Mouse (Mus musculus): ENCODE results near the gene Agbl1.
"Not testable (repeated sequence)": the region's sequence is repeated elsewhere in the genome, so short reads cannot be mapped to it uniquely, and the experiment has no call there.

Agbl1 gene

DNA sequence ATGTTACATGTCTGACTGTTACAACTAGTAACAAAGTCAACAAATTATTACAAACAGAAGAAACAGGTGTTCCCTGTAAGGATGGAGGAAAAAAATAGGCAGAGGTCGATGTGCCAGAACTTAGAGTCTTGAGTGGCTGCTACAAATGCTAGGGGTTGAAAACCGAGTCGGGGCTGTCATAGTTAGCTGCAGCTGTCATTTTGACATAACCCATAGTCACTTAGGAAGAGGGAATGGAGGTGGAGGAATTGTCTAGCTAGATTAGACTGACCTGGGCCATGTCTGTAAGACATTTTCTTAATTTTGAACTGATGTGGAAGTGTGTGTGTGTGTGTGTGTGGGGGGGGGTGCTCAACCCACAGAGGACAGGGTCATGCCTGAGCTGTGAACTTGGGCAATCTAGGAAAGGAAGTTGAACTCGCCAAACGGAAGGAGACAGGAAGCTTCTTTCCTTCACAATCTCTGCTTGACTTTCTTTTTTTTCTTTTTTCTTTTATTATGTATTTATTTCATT is 364.9 kb downstream of the Agbl1 start:
- no peak for DNase-seq (ENCODE audit: low spot score)

DNA sequence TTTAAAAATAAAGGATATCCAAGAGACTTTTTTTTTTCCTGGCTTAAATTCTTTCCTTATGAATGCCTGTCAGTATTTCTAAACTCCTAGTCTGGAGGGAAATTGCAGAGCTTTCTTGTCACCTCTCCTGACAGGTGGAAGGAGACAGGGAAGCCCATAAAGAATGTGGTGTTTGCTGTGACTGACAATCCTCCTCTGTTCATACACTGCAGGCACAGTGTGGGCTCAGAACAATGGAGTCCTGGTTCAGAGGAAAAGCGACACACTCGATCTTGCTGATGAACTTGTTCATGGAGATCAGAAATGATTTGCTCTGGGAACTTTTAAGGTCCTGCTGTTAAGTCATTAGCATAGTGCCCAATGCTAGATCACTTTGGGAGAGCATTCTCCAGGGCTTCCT is 368.1 kb downstream of the Agbl1 start:
- DNase-seq (ENCODE audit: low spot score): no peak

DNA sequence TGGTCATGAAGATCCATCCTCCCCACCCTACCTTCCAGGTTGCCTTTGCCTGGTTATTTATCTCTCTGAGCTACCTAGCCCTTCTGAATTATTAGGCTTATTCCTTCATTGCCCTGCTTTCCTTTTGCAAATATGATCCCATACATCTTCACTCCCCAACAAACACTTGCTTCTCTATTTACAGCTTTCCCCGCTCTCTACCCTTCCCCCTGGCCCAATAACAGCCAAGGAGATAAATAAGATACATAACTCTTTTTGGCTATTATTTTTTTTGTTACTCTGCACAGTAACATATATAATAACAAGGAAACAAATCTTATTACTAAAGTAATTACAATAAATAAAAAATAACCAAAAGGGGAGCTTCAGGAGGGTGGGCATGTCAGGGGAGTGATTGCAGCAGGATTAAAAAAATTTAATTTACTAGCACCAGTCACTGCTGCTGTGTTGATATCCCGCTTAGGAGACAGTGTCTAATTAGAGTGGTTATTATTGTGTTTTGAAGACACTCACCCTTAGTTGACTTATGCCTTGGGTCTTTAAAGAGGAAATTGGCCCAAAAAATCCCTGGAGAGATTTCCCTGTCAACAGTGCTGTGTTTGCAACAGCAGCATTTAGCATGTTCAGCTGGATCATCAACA is 370.5 kb downstream of the Agbl1 start:
- DNase-seq (ENCODE audit: low spot score): no peak

DNA sequence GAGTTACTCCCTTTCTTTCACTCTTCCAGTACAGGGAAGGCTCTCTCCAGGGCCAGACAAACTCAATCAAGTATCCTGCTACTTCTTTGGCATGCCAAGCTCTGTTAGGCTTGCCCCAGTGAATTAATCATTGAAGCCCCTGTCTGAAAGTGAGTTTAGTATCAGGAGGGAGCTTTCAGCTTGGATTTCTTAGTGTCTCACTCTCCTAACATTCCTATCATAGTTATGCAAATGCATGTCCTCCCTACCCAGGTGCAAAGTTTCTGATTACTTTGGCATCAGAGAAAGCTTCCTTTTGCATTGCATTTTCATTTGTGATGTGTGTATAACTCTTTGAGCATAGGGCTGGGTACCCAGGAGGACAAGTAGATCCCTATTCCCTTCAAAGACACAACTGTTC is 399.8 kb downstream of the Agbl1 start:
- no peak for DNase-seq (ENCODE audit: low spot score)

DNA sequence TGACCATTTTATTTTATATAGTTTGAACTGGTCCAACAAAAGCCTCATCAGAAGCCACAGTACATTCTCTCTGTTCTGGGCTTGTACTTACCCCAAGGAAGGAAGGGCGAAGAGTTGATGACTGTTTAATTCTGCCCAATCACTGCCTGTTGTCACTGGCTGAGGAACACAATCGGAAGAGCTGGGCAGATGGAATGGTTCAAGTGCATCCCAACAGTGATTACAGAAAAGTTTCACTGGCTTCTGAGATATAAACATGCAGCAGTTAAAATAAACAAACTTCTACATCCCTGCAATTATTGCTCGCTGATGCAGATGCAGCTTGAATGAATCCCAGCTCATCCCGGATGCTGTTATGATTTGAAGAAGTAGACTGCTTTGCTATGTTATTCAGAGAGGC is 421.3 kb downstream of the Agbl1 start:
- no peak for DNase-seq (ENCODE audit: low spot score)

DNA sequence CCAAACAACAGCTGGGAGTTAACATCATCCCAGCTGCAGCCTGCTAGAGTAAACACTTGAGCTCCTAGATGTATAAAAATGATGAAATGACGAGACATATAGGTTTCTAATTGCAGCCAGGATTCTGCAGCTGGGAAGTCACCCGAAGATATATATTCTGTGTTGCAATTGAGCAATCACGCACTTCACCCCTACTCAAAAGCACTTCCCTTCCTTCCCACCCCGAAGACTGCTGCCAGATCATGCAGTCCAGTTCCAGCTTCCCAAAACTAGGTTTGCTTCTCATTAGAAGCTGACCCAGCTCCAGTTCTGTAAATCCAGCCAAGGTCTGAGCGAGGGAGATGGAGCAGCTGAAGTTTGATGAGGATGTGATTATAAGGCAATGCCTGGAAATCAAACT is 431.4 kb downstream of the Agbl1 start:
- DNase-seq (ENCODE audit: low spot score): no peak

DNA sequence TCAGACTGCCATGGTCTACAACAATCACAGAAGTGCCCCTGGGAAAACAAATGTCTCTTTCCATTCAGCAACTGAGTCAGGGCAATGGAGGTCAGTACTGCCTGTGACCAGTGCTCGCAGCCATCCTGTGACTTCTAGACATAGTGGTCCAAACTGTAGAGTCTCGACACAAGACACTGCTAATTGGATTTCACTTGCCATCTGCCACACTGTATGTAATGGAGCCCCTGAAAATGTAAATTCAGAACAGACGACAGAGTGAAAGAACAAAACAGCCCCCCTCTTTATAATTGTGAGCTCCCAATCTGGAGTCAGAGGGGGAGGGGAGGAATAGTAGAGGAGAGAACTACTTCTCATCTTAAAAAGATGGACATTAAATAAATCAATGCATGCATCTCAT is 445.2 kb downstream of the Agbl1 start:
- no peak for DNase-seq (ENCODE audit: low spot score)

DNA sequence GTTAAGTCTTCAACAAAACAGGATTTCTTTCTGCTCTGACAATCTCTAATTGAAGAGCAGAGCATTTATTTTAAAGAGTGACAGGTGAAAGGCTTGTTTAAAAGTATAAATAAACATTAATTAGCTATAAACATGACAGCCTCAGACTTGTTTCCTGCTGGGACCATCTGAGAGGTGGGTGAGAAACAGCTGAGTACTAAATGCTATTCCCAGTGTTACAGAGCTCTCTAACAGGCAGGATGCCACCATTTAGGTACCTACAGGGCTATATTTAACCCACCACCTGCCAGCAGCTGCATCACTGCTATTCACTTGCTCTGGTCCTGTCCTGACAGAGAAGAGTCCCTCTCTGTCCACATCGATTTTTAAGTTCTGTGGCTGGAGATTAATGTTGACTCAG is 471.5 kb downstream of the Agbl1 start:
- DNase-seq (ENCODE audit: low spot score): no peak

DNA sequence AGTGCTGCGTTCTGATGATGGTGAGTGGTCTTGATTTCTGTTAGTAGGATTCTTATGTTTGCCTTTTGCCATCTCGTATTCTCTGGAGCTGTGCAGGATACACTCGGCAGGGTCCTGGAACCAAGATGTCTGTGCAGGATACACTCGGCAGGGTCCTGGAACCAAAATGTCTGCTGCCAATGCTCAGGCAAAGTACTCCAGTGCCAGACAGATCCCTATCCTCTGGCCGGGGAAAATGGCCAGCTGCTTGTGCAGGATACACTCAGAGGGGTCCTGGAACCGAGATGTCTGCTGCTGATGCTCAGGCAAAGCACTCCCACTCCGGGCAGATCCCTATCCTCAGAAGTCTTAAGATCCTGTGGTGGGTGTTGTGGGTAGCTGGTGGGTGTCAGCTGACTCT is 502.5 kb downstream of the Agbl1 start:
- DNase-seq (ENCODE audit: low spot score): not testable (repeated sequence)

DNA sequence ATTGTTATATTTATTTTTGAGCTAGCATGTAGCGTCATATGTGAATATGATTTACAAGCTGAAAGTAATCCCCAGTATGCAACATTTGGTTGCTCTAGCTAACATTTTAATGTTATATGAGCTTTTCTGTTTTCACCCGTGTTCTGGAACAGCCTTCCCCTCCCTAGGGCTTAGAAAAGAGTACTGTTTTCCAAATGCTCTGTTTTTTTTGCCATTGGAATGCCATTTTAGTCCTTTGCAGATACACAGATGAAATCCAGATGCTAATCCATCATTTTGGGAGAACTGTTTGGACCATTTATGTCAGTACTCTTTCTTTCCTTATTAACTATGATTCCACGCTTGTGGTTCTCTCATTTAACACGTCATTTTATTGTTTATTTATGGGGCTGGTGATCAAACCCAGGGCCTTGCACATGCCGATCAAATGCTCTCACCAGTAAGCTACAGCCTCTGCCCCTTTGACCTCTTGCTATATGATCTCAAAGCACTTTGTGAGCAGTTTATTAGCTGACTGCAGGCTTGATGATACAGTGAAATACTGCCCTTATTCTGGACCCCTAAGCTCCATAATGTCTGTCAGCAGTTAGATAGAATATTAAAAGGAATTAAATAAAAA is 547.7 kb downstream of the Agbl1 start:
- no peak for DNase-seq (ENCODE audit: low spot score)

DNA sequence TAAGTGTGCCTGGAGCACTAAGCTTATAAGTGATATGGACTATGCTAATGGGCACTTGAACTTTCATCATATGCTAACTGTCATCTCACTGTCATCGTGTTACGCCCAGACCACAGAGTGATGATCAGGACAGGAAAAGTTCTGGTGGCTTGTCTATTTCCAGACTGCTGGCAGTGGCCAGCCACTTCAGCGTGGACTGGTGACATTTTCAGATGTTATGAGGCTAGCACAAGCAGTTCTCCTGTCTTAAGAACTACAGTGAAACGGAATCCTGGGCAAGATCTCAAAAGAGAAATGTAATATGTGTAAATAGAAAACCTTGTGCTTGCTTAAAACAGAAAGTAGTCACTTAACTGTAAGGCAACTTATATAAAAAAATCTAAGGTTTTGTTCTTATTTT is 550.8 kb downstream of the Agbl1 start:
- no peak for DNase-seq (ENCODE audit: low spot score)

DNA sequence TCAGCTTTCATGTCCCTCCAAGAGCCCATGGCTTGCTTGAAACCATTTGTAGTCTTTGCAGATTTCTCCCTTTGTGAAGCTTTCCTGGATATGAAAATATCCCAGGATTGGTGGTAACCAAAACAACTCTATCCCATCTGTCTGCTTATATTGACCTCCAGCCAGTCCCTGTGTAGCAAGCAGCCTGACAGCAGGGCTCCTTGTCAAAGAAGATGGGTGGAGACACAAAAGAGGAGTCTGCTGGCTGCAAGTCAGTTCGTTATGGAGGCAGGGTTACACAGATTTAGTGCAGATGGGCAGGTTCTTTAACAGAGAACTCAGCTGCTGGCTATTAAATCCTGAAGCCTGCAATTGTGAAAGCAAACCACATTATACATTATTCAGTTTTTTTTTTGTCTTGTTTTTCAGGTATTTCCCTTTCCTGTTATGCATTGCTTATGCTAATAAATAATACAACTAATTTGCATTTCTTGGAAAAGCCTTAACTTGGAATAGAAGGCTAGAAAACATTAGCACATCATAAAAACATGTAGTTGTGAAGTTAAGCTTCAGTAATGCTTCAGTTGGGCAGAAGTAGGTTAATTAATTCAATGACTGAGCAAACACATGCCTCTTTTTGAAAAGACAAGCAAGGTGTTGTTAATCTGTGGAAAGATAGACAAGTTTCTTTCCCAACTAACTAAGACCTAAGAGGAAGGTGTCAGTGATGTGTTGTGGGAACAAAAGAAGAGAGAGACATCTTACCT is 559.0 kb downstream of the Agbl1 start:
- no peak for DNase-seq (ENCODE audit: low spot score)

DNA sequence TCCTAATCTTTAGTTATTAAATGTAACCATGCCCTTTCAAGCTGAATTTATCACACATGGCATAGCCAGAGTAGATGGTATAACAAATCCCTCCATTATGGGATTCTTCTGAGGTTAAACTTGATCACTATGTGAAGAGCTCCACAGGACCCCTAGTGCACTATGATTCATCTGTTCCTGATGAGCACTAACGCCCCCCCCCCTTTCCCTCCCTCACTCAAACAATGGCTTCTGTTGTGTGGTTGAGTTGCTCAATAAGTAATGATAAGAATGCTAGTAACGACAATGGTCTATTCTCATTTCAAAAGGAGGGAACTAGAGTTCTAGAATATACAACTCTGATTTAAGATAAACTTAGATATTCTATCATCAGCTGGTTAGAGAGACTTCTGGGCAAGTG is 560.4 kb downstream of the Agbl1 start:
- DNase-seq (ENCODE audit: low spot score): no peak

DNA sequence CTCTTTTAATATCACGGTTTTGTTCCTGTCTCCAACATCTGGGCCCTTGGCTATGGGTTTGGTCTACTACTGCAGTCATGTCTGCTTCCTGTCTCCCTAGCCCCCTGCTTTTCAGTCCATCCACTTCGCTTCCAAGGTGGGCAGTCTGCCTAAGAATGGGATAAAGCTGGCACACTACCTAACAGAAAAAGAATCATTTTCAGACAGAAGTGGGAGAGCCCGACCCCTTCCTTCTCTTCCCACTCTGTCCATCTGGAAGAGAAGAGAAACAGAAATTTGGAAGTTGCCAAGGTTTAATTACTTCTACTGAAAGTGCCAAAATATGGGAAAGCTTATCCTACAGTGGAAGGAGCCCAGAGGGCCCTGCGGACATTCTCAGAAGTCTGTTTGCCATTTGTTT is 561.6 kb downstream of the Agbl1 start:
- DNase-seq (ENCODE audit: low spot score): no peak

DNA sequence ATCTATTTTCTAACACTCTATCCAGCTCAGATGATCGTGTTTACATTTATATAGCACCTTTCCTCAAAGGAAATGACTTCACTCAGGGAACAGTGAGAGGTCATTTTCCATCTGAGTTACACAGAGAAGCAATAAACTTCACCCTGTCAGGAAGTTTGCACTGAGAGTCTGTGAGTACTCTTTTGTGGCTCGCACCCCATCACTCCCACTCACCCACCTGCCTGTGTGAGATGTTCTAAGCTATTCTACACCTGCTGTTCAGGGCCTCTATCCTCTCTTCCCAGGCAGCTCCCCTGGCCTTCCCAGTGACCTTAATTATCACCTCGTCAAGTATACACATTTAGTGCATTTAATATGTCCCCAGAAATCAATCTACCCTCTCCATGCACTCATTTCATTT is 580.3 kb downstream of the Agbl1 start:
- DNase-seq (ENCODE audit: low spot score): no peak

DNA sequence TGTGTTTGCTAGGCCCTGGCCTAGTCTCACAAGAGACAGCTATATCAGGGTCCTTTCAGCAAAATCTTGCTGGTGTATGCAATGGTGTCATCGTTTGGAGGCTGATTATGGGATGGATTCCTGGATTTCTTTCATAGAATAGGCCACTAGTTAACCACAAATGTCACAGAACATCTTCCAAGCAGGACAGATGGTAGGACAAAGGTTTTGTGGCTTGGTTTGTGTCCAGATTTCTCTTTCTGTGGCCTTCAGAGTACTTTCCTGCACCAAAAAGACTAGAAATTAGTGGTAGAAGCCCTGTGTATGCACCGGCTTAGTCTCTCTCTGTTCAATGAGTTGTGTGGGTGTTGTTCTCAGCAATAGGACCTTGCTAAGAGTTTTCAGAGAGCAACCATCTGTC is 590.9 kb downstream of the Agbl1 start:
- DNase-seq (ENCODE audit: low spot score): no peak

DNA sequence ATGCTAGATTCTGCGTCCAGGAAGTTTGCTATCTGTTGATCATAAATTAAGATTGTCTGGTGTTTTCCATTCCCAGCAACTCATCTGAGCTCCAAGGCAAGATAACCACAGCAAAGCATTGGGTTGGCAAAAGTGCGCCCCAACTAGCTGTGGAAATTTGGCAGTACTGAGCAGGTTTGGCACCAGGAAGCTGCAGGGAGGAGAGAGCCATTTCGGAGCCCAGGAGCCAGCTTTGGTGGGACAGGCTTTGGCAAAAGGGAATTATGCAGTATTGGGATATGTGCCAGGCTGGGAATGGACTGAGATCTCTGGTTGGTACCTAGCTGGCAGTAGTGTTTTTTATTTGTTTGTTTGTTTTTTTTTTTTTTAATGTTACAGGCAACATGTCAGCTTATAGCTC is 612.5 kb downstream of the Agbl1 start:
- no peak for DNase-seq (ENCODE audit: low spot score)

DNA sequence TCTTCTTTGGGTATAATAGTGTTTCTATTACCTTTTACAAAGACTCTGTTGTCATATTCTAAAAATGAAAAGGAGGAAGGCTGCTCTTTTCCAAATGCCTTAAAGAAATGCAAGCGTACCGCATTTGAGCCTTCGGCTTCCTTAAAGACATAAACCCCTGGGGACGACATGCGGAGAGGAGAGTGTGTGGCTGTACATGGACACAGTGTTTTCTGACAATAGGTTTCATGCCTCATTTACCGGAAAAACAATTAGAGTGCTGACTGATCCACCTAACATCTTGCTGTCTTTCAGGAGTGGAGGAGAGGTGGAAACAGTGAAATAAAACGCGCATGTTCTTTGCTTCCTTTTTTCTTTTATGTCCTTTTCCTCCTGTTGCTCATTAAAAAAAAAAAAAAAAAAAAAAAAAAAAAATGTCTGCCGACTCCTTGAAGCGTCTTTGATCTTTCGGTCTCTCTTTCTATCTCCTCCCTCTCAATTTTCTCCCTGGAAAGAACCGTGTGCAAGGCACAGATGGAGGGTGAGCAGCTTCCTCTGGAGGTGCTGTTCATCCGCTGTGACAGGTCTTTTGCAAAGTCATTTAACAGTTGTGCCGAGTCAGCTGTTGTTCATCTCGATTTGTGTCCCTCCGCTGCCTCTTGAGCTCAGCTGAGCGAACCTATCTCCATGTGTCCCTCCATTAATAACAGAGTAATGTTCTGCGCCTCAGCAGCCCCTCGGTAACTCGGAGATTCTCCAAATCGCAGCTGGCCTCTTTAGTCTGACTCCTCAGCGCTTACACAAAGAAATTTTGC is 659.9 kb downstream of the Agbl1 start:
- DNase-seq (ENCODE audit: low spot score): no peak

DNA sequence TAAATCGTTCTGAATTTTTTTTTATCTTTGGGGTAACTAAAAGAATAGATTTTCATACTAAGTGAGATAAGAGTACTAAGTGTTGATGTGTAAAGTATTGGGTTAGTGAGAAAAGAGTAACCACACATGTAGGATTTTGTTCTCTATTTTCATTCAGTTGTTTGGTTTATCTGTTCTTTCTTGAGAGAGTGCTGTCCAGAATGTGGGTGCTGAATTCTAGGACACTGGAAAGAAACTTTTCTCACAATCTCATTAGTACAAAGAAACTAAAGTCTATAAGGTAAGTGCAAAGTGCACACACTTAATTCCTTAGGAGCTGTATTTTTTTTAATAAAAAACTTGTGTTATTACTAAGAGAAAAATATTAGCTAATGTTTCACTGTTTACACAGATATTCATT is 674.4 kb downstream of the Agbl1 start:
- no peak for DNase-seq (ENCODE audit: low spot score)

DNA sequence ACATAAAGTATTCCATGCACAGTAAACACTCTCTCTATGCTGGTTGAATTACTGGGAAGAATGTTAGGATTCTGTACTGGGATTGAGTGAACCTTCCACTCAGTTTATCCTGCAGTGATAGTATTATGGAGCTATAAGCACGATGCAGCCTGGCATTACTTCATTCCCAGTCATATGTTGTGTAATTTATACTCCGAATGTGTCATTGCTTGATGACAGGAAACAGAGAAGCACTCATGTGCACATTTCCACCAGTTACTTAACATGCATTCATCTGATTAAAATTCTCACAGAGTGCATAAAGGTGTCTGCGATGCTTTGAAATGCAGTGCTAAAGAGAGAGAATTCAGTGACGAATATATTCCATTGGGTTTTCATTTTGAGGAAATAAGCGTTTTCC is 682.0 kb downstream of the Agbl1 start:
- DNase-seq (ENCODE audit: low spot score): no peak

DNA sequence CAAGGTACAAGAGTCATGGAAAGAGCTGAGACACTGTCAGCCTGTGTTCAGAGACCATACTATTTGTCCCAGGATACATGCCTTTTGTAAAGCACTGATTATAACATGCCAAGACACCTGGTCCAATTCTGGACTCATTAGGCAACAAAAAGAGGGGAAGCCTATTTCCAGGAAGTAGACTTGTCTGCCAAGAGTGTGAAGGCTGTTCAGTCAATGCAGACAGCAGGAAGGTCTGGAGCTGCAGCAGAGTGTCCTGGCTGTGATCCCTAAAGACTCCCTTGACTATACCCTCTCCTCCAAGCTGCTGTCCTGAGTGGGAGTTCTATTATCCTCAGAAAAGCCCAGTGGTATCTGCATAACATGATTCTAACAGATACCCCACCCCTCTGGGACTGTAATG is 689.2 kb downstream of the Agbl1 start:
- no peak for DNase-seq (ENCODE audit: low spot score)

DNA sequence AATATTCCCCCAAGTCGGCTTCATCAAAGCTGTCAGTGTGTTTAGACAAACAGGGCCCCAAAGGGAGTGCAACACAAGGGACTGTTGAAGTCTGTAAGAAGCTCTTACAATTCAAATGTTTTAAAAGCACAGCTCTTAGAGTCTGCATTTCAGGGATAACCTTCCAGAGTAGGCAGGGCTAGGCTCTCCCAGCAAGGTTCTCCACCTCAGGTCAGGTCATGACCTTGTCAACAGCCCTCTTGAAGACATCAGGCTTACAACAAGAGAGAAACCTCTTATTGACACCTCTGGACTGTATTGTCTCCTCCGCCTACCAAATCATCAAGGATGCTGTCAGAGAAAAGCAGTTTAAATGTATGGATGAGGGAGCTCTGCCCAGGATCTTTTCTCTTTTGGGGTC is 692.0 kb downstream of the Agbl1 start:
- no peak for DNase-seq (ENCODE audit: low spot score)

DNA sequence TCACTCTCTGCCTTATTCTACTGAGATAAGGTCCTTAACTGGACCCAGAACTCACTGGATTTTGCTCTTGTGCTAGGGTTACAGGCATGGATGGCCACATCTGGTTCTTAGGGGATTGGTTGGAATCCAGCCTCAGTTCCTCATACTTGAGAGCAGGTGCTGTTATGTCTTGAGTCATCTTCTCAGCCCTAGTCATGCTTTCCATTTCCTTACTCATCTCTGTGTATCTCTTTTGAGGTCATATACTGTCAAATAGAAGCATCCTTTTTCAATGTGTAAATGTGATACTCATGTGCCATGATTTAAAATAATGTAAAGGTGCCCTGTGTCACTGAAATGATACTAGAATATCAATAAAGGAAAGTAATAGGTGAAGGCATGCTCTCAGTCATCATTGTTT is 705.5 kb downstream of the Agbl1 start:
- DNase-seq (ENCODE audit: low spot score): no peak
